In the genomic region with DNA sequence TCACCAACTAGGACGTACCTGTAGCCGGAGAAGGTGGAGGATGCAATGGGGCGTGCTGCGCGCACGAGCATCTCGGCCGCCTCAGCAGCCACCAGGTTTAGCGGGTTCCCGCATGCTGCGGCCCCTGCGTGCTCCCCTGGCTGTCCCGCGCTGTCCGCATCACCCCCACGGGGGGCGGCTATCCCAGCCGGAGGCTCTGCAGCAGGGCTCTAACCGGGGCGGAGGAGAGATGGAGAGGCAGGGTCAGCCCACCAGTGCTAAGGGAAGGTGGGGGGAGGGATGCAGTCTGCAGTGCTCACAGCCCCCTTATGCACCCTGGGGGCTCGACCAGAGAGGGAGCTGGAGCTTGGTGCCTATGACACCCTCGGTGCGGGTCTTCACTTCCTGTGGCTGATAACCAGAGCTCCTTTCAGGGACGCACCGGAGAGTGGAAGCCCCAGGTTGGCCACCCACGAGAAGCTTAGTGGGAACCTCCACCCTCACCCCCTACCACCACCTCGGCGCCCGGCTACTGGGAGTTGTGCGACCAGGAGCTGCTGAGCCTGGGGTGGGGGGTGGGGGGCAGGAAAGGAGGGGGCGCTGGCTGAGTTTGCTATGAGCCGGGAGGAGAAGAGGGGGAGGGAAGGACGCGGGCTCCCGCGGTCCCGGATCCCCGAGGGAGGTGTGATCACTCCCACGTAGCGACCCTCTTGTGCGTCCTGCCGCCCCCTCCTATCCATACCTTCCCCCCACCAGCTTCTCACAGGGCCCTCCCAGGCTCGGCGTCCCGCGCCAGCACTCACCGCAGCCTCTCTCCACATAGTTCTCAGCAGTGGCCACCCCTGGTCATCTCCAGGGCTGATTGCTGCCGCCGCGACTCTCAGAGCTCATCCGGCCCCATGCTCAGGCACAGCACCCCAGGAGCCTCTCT, we compare ENCODE assay signal across 9 mouse cellular contexts. TPM values are rescaled to one million over a fixed set of nuclear protein-coding genes. Genes with fewer than 3 reads are reported as not detected.
DNase-seq lines count a peak whose midpoint lies in the region; ATAC-seq and TF ChIP-seq lines count a peak whose summit lies in the region.
"Had no signal": no experiment of that assay in that cellular context is flagged by ENCODE, and none has a peak within 500 bp of the region (broad histone marks: within the 10 kb centered on the region; RNA-seq: fewer than 3 reads in every experiment).

No protein-coding gene starts in this region.

- intact Hi-C loops in gastrocnemius, postnatal 36 days (cut with DNase I) = loop anchor here (5.0 kb wide), 2 partner anchors 987 to 1112 kb away; no protein-coding TSS in a partner anchor

- no peak for TF ChIP-seq CTCF in E14TG2a.4 (conservative IDR thresholded peaks at IDR 0.05; ENCODE audit: low read length)

- H3K9me3 ChIP-seq in E14TG2a.4 (ENCODE audit: low read length) = no peaks in the 10 kb centered on the region
- no peaks in the 10 kb centered on the region for H3K9me3 ChIP-seq in forebrain, embryonic 12.5 days
- no peaks in the 10 kb centered on the region for H3K9me3 ChIP-seq in neural tube, embryonic 13.5 days
- H3K9me3 ChIP-seq: liver, embryonic 15.5 days had no signal

- peak; percentile 65 for ATAC-seq in forebrain, embryonic 12.5 days (ENCODE audit: low FRiP score)
- ATAC-seq in neural tube, embryonic 13.5 days (ENCODE audit: low read depth) = peak; percentile 60

- WGBS in forebrain, embryonic 12.5 days = under 1% methylated on average over 44 of the region's 51 CpGs
- WGBS in neural tube, embryonic 13.5 days = under 1% methylated on average over 47 of the region's 51 CpGs

- peak; percentile 11 for DNase-seq in gastrocnemius, postnatal 10 days
- no peak for DNase-seq in gastrocnemius, postnatal 36 days
- peak; percentile 50 to 57 for DNase-seq in layer of hippocampus, postnatal 36 days
- no peak for DNase-seq in B cell, adult 2 months
- DNase-seq in ovary, postnatal 10 days (ENCODE audit: low spot score) = no peak

- no peak overlapping the region for H3K27ac ChIP-seq in forebrain, embryonic 12.5 days
- peak overlapping the region; percentile 76 for H3K27ac ChIP-seq in neural tube, embryonic 13.5 days (replicated peaks)
- H3K27ac ChIP-seq: liver, embryonic 15.5 days had no signal

- peaks cover 89% of the 10 kb centered on the region for H3K27me3 ChIP-seq in E14TG2a.4 (ENCODE audit: insufficient read depth, low read length)
- peaks cover 69% of the 10 kb centered on the region for H3K27me3 ChIP-seq in forebrain, embryonic 12.5 days
- peaks cover 66% of the 10 kb centered on the region for H3K27me3 ChIP-seq in neural tube, embryonic 13.5 days

- peaks cover 42% of the 10 kb centered on the region for H3K4me1 ChIP-seq in E14TG2a.4 (replicated peaks; ENCODE audit: low read depth, low read length)
- H3K4me1 ChIP-seq in forebrain, embryonic 12.5 days = peaks cover 34% of the 10 kb centered on the region
- peaks cover 40% of the 10 kb centered on the region for H3K4me1 ChIP-seq in neural tube, embryonic 13.5 days (replicated peaks)

- peak overlapping the region; percentile 88 for H3K4me2 ChIP-seq in forebrain, embryonic 12.5 days
- peak overlapping the region; percentile 85 for H3K4me2 ChIP-seq in neural tube, embryonic 13.5 days

- peak overlapping the region; percentile 79 for H3K4me3 ChIP-seq in E14TG2a.4 (replicated peaks; ENCODE audit: low read length)
- peak overlapping the region; percentile 47 for H3K4me3 ChIP-seq in forebrain, embryonic 12.5 days (replicated peaks)
- peak overlapping the region; percentile 55 for H3K4me3 ChIP-seq in neural tube, embryonic 13.5 days
- H3K4me3 ChIP-seq: liver, embryonic 15.5 days had no signal

- peak overlapping the region; percentile 50 for H3K9ac ChIP-seq in forebrain, embryonic 12.5 days
- H3K9ac ChIP-seq in neural tube, embryonic 13.5 days = peak overlapping the region; percentile 74
- H3K9ac ChIP-seq: liver, embryonic 15.5 days had no signal

- H3K36me3 ChIP-seq in E14TG2a.4 (ENCODE audit: insufficient read depth, low read length) = no peaks in the 10 kb centered on the region
- H3K36me3 ChIP-seq in forebrain, embryonic 12.5 days (replicated peaks) = no peaks in the 10 kb centered on the region
- H3K36me3 ChIP-seq in neural tube, embryonic 13.5 days = no peaks in the 10 kb centered on the region
- H3K36me3 ChIP-seq: liver, embryonic 15.5 days had no signal

RNA-seq across cellular contexts. Expression of gene Grin2a, which starts 1.1 kb away (rescaled TPM):
- under 1 TPM; 0.26 to 0.27 TPM for total RNA-seq in gastrocnemius, postnatal 10 days (2021)
- not detected for total RNA-seq in gastrocnemius, postnatal 36 days (2021)
- polyA plus RNA-seq in forebrain, embryonic 12.5 days (2016; fragmentation: Nextera tagmentation; extraction: Ambion mirVana) = 1.0 and 2.4 TPM in 2 replicates
- total RNA-seq in layer of hippocampus, postnatal 36 days (2021) = 100 to 1,000 TPM; 375 to 412 TPM
- polyA plus RNA-seq in neural tube, embryonic 13.5 days (2015; fragmentation: Nextera tagmentation; extraction: Ambion mirVana) = 5.0 and 5.2 TPM in 2 replicates
- polyA plus RNA-seq: liver, embryonic 15.5 days had no signal

Comparison
In these comparisons a context has a peak if more than half of its experiments do, and no peak if none do; other contexts are left out.
1. DNase-seq: peak in gastrocnemius, postnatal 10 days (single experiment) and layer of hippocampus, postnatal 36 days (2 of 2); none in gastrocnemius, postnatal 36 days (0 of 2), B cell, adult 2 months (0 of 2) and ovary, postnatal 10 days (single experiment).
2. RNA of gene Grin2a, which starts 1.1 kb away (total RNA-seq): 375 to 412 TPM in layer of hippocampus, postnatal 36 days; 0.26 to 0.27 TPM in gastrocnemius, postnatal 10 days and not detected in gastrocnemius, postnatal 36 days; every median in the first group is over 100 times any median in the second.
3. Peak in every context shown above with its lines, with median percentiles within 50 percentile points of each other: H3K4me3 ChIP-seq.